Mouse (Mus musculus) limb, embryonic 13.5 days (tissue): ENCODE measurements around the gene Ulk3. TPM values are rescaled to one million over a fixed set of nuclear protein-coding genes. Genes with fewer than 3 reads are reported as not detected.

Source experiments
- ATAC-seq: fragments of 200-750 bp; cut with Nextera tagmentation; 2 replicates; pipeline ENCODE4 v1.8.0; 2017; ENCODE audit warnings: low read depth, moderate number of reproducible peaks, moderate TSS enrichment; ENCODE audit not compliant: low FRiP score
- H3K27ac ChIP-seq: fragments of 300-500 bp; sonication (generic); 2 replicates; pipeline ENCODE4 v1.5.1; 2015; ENCODE audit warnings: inconsistent platforms, mild to moderate bottlenecking, moderate library complexity
- H3K27me3 ChIP-seq: fragments of 300-500 bp; sonication (generic); 2 replicates; pipeline ENCODE4 v1.6.1; 2015; ENCODE audit warnings: mild to moderate bottlenecking, inconsistent platforms
- H3K36me3 ChIP-seq: fragments of 300-500 bp; sonication (generic); 2 replicates; pipeline ENCODE4 v1.6.1; 2015; ENCODE audit warnings: inconsistent platforms, mild to moderate bottlenecking, moderate library complexity
- H3K4me1 ChIP-seq: fragments of 300-500 bp; sonication (generic); 2 replicates; pipeline ENCODE4 v1.6.1; 2015; ENCODE audit warnings: inconsistent platforms
- H3K4me2 ChIP-seq: fragments of 300-500 bp; sonication (generic); replicated peaks from 2 replicates; pipeline ENCODE4 v1.6.1; 2015; ENCODE audit warnings: inconsistent platforms, mild to moderate bottlenecking, moderate library complexity
- H3K4me3 ChIP-seq: fragments of 300-500 bp; sonication (generic); 2 replicates; pipeline ENCODE4 v1.5.1; 2015; ENCODE audit warnings: moderate library complexity, mild to moderate bottlenecking, inconsistent platforms
- H3K9ac ChIP-seq: fragments of 300-500 bp; sonication (generic); 2 replicates; pipeline ENCODE4 v1.6.1; 2015; ENCODE audit warnings: mild to moderate bottlenecking, inconsistent platforms
- H3K9me3 ChIP-seq: fragments of 300-500 bp; sonication (generic); 2 replicates; pipeline ENCODE4 v1.6.1; 2016; ENCODE audit warnings: inconsistent platforms
- WGBS: fragments of 180-500 bp; shearing (Covaris S2); methylation state at CpG from one replicate; pipeline ENCODE4 v1.1.7; 2015; 5-methylcytosine and 5-hydroxymethylcytosine counted together
- polyA plus RNA-seq: library from polyadenylated mRNA; unstranded; fragments of >200 nt; fragmentation: Nextera tagmentation; extraction: Ambion mirVana; gene quantifications from 2 replicates; pipeline ENCODE4 v1.2.1, GENCODE M21; 2015

Ulk3 gene
- polyA plus RNA-seq, 1 experiment from 2014 or later, result 21.4 TPM

DNA sequence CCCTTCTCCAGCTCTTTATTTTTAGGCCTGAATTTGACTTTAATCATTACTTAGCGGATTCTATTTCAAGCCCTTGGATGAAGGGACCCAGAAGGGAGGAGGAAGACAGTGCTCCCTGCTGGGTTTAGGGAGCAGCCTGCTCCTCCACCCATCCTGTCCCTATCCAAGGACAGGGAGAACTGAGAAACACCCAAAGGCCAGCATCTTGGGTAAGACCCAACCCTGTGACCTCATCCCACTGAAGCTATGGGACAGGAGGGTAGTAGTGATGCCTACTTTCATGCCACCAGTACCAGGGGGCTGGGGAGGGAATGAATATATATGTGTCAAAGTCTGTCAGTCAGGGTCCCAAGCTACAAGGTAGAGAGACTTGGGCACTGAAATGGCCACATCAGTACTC lies 51.8 kb downstream of the Ulk3 start:
- Histone ChIP-seq H3K27me3 (no peaks in the 10 kb centered on the region), H3K36me3 (peaks cover 15% of the 10 kb centered on the region), H3K9ac (peak overlapping the region; percentile 65; the same call in 1 of the 2 replicates), H3K9me3 (no peaks in the 10 kb centered on the region), H3K27ac (peak overlapping the region; percentile 84; the same call in 1 of the 2 replicates), H3K4me2 (peak overlapping the region; percentile 56), H3K4me1 (peaks cover 83% of the 10 kb centered on the region), H3K4me3 (0 out of 2 replicates have a peak overlapping the region, but pooled peaks have one; percentile 10)
- no peak for ATAC-seq
- 100% methylated on average over 1 of the region's 1 CpGs for WGBS

DNA sequence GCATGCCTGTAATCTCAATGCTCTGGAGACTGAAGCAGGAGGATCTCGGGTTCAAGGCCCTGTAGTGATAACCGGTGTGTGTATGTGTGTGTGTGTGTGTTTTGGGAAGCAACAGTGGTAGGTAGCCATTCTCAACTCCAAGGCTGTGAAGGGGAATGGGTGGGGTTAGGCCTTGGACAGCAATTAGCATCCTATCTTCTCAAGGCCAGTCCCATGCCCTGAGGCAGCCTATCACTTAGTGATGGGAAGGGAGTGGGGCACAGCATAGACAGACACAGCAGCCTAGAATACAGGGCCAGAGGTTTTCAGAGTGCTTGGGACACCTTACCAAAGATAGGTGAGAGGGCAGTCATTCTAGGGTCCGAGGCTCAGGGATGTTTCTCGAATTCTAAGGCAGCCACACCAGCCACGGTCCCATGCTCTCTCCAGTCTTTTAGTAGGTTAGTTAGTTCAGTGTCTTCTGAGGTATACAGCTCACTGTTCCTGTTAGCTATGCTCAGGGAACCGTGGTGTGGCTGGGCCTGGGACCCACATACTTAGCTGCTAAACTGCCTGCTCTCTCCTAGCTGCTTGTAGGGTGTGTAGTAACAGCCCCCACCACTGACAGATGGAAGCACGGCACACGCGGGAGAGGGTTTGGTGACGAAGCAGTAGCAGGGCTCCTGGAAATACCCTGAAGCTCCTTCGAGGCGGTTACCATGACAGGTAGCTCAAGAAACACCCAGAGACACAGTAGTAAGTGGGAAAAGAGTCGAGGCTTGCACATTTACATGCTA lies 52.7 kb downstream of the Ulk3 start:
- 0 out of 2 replicates have a peak overlapping the region, but pooled peaks have one; percentile 97 for H3K4me2 ChIP-seq

DNA sequence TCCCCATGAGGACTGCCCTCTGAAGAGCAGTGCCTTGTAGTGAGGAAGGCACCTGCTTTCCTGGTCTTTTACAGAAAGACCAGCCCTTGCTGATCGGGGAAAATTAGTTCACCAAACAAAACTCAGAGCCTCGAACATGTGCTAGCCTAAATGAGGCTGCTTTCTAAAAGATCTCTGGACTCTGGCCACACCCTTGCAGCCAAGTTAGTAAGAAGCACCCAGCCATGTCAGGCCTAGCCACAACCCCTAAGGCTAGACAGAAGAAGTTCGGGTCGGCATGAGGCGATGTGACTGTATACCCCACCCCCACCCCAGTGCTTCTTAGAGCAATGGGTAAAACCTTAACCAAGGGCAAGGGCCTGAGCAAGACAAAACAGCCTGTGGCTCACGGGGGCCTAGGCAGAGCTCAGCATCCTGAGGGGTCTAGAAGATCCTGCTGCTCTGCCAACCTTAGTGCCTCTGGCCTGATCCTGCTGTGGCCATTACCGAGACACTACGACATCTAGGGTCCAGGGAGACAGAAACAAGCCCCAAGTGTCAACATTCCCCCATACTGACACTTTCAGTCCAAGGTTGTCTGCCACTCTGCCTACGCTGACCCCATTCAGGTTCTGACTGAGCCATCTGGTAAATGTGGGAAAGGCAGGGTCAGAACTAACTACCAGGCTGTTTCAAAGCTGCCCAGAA lies 54.1 kb downstream of the Ulk3 start:
- no peak for ATAC-seq
- H3K27me3 ChIP-seq, result no peaks in the 10 kb centered on the region
- no peaks in the 10 kb centered on the region for H3K9me3 ChIP-seq
- peaks cover 15% of the 10 kb centered on the region for H3K36me3 ChIP-seq
- WGBS, result 65% methylated on average over 9 of the region's 9 CpGs
- no peak overlapping the region for H3K27ac ChIP-seq
- H3K4me2 ChIP-seq, result peak overlapping the region; percentile 97
- peak overlapping the region; percentile 74 for H3K4me3 ChIP-seq
- H3K9ac ChIP-seq, result peak overlapping the region; percentile 93
- H3K4me1 ChIP-seq, result peaks cover 62% of the 10 kb centered on the region

More for the DNA sequence above, 52.7 kb downstream of the Ulk3 start:
- H3K4me3 ChIP-seq, result no peak overlapping the region
- WGBS, result 87% methylated on average over 13 of the region's 13 CpGs
- H3K27me3 ChIP-seq, result no peaks in the 10 kb centered on the region
- H3K9me3 ChIP-seq, result no peaks in the 10 kb centered on the region
- H3K4me1 ChIP-seq, result peaks cover 74% of the 10 kb centered on the region
- peaks cover 15% of the 10 kb centered on the region for H3K36me3 ChIP-seq
- ATAC-seq, result no peak
- H3K9ac ChIP-seq, result 0 out of 2 replicates have a peak overlapping the region, but pooled peaks have one; percentile 3
- H3K27ac ChIP-seq, result no peak overlapping the region

DNA sequence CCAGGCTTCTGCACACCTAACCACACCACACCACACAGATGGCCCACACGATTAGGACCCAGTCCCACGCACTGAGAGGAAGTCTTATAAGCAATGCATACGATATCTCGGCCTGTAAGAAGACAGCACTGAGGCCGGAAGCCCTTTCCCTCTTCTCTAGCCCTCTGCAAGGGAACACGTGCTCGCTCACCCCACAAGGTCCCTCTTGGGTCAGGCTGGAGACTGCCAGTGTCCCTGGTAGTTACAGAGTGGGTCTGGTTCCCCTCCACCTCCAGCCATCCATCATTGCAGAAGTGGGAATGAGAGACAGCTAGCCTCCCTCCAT lies 54.6 kb downstream of the Ulk3 start:
- Histone ChIP-seq H3K36me3 (peaks cover 15% of the 10 kb centered on the region), H3K27ac (no peak overlapping the region), H3K9me3 (no peaks in the 10 kb centered on the region), H3K27me3 (no peaks in the 10 kb centered on the region), H3K9ac (peak overlapping the region; percentile 93), H3K4me3 (peak overlapping the region; percentile 74), H3K4me2 (peak overlapping the region; percentile 97), H3K4me1 (peaks cover 57% of the 10 kb centered on the region)
- no peak for ATAC-seq
- WGBS, result 36% methylated on average over 7 of the region's 7 CpGs

DNA sequence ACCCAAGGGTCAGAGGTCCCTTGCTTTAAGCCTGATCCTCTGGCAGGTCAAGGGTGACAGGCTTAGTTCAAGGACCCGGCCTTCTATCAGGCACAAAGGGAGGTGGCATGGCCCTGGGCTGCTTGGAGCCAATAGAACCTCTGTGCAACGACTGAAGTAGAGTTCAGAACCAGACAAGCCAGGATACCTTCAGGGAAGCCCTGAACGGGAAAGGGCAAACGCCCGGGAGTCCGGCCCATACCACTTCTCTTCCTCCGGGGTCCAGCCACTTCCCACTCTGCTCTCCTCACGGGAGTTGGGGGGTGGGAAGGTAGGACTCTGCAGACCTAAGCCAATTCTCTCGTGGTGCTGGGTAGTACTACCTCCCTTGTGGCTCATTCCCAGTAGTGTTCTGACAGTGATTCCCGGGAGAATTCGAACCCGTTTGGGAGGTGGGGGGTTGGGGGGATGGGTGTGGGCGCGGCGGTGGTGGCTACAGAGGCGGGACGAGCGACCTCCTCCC lies 55.2 kb downstream of the Ulk3 start:
- no peaks in the 10 kb centered on the region for H3K27me3 ChIP-seq
- H3K36me3 ChIP-seq, result peaks cover 15% of the 10 kb centered on the region
- peak overlapping the region; percentile 94; the same call in 1 of the 2 replicates for H3K27ac ChIP-seq
- no peaks in the 10 kb centered on the region for H3K9me3 ChIP-seq
- WGBS, result 0% methylated on average over 18 of the region's 18 CpGs
- H3K4me3 ChIP-seq, result peak overlapping the region; percentile 74
- ATAC-seq, result no peak
- peak overlapping the region; percentile 93 for H3K9ac ChIP-seq
- H3K4me2 ChIP-seq, result peak overlapping the region; percentile 97
- H3K4me1 ChIP-seq, result peaks cover 50% of the 10 kb centered on the region

DNA sequence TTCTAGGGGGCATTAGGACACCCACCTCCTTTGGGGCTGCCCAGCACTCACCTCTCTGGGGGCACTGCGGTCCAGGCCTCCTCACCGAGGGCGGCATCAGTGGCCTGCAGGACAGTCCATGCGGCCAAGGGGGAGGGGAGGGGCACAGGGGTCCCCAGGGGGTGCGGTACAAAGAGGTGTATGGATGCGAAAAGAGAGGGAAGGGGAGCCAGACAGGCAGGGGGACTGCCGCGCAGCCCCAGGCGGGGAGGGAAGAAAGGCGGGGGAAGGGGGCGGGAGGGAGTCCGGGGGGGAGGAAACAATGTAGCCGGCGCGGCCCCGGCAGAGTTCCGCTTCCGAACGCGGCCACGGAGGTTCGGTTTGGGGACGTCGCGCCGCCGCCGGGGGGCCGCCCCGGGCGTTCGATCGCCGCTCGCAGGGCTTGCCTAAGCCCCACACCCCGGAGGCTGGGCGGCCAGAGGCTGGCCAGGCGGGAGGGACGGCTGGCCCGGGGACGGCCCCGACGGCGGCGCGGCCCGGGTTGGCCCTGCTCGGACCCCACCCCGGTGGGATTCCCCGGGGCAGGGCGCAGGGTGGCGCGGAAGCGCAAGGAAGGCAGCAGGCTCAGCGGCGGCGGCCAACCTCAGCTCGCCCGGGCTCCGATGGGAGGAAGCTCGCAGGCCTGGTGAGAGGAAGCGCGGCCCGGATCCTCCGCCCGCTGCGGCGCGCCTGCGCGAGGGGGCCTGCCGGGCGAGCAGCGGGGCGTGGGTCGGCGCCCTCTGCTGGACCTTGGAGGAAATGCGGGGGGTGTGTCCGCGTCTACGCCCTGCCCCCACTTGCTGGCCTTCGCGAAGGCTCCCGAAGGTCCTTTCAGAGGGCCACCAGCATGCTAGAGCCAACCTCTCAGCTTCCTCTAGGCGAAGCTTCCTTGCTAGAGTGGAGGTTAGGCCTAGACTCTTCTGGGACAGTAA lies 56.0 kb downstream of the Ulk3 start:
- H3K9ac ChIP-seq, result peak overlapping the region; percentile 93
- H3K4me3 ChIP-seq, result peak overlapping the region; percentile 74
- no peaks in the 10 kb centered on the region for H3K27me3 ChIP-seq
- peak overlapping the region; percentile 94 for H3K27ac ChIP-seq
- under 1% methylated on average over 74 of the region's 85 CpGs for whole genome bisulfite sequencing
- H3K9me3 ChIP-seq, result no peaks in the 10 kb centered on the region
- peaks cover 43% of the 10 kb centered on the region for H3K4me1 ChIP-seq
- peak overlapping the region; percentile 97 for H3K4me2 ChIP-seq
- H3K36me3 ChIP-seq, result peaks cover 15% of the 10 kb centered on the region
- peak; percentile 89 for ATAC-seq

Other genes with a start within 250 kb of the Ulk3 start
- gene Ppcdc, start 149.3 kb upstream of the Ulk3 start, polyA plus RNA-seq, result 26.8 and 30.0 TPM in 2 replicates
- gene Scamp5, start 121.4 kb upstream of the Ulk3 start, polyA plus RNA-seq, result 12.2 and 12.9 TPM in 2 replicates
- 0.87 and 1.9 TPM in 2 replicates for gene Rpp25, start 85.4 kb upstream of the Ulk3 start, polyA plus RNA-seq
- 495 and 497 TPM in 2 replicates for gene Cox5a, start 68.2 kb upstream of the Ulk3 start, polyA plus RNA-seq
- gene Fam219b, start 51.9 kb upstream of the Ulk3 start, polyA plus RNA-seq, result 24.2 and 26.8 TPM in 2 replicates
- 56.3 and 58.8 TPM in 2 replicates for gene Mpi, start 36.7 kb upstream of the Ulk3 start, polyA plus RNA-seq
- gene Scamp2, start 28.5 kb upstream of the Ulk3 start, polyA plus RNA-seq, result 67.1 and 69.1 TPM in 2 replicates
- not detected in 2 replicates for gene Cplx3, start 16.8 kb downstream of the Ulk3 start, polyA plus RNA-seq
- gene Lman1l, start 31.3 kb downstream of the Ulk3 start, polyA plus RNA-seq, result not detected in 2 replicates
- gene Csk, start 64.2 kb downstream of the Ulk3 start, polyA plus RNA-seq, result 32.6 and 32.7 TPM in 2 replicates
- gene Cyp1a2, start 94.3 kb downstream of the Ulk3 start, polyA plus RNA-seq, result not detected in 2 replicates
- gene Cyp1a1, start 98.5 kb downstream of the Ulk3 start, polyA plus RNA-seq, result not detected in 2 replicates
- gene Edc3, start 119.1 kb downstream of the Ulk3 start, polyA plus RNA-seq, result 39.3 TPM in 2 replicates
- 77.3 and 82.8 TPM in 2 replicates for gene Clk3, start 176.4 kb downstream of the Ulk3 start, polyA plus RNA-seq
- 7.3 and 10.6 TPM in 2 replicates for gene Arid3b, start 247.3 kb downstream of the Ulk3 start, polyA plus RNA-seq